Mouse (Mus musculus) urinary bladder, postnatal 4 days (tissue): ENCODE results near the gene Gm17655.
"Not testable (repeated sequence)": the region's sequence is repeated elsewhere in the genome, so short reads cannot be mapped to it uniquely, and the experiment has no call there.

ENCODE experiments used
- DNase-seq, 2 experiments: peaks; one replicate each; pipeline ENCODE4 v3.0.0; 2021 to 2022; ENCODE audit warnings: low spot score in 2 of 2

Gm17655 gene

GRCm38 (mm10) chr5:110072413-110072812 is at the start of gene Gm17655:
Gene Gm17655 (minus strand): TSS chr5:110072513.
- DNase-seq: not testable (repeated sequence)

GRCm38 (mm10) chr5:110109991-110110441 is 37.7 kb upstream of the Gm17655 start, which contains the start of gene Zfp605:
Gene Zfp605 (plus strand): TSS chr5:110110092.
- peak; percentile 79 to 89 for DNase-seq

- no peak for DNase-seq
Observed at GRCm38 (mm10) chr5:110108305-110108628, 36.0 kb upstream of the Gm17655 start.

- DNase-seq: peak; percentile 95 to 97
Observed at GRCm38 (mm10) chr5:110107581-110108304, 35.4 kb upstream of the Gm17655 start, which contains the start of gene Gtpbp6. Gene Gtpbp6 (minus strand): TSS chr5:110108197.

GRCm38 (mm10) chr5:110106901-110107564 is 34.7 kb upstream of the Gm17655 start:
- DNase-seq: peak in 1 of 2 experiments; percentile 48

GRCm38 (mm10) chr5:110106140-110106871 is 34.0 kb upstream of the Gm17655 start:
- no peak for DNase-seq

GRCm38 (mm10) chr5:110104616-110105380 is 32.5 kb upstream of the Gm17655 start:
- DNase-seq: no peak

- DNase-seq: no peak
Observed at GRCm38 (mm10) chr5:110103901-110104615, 31.7 kb upstream of the Gm17655 start.

- DNase-seq: no peak
Observed at GRCm38 (mm10) chr5:110102853-110103625, 30.7 kb upstream of the Gm17655 start.

GRCm38 (mm10) chr5:110102429-110102828 is 30.1 kb upstream of the Gm17655 start:
- DNase-seq: no peak

- no peak for DNase-seq
Observed at GRCm38 (mm10) chr5:110101716-110102347, 29.5 kb upstream of the Gm17655 start.

- no peak for DNase-seq
Observed at GRCm38 (mm10) chr5:110100921-110101631, 28.8 kb upstream of the Gm17655 start.

- DNase-seq: no peak
Observed at GRCm38 (mm10) chr5:110099656-110100580, 27.6 kb upstream of the Gm17655 start, which contains the start of gene Plcxd1. Gene Plcxd1 (plus strand): TSS chr5:110099969.

GRCm38 (mm10) chr5:110098991-110099477 is 26.7 kb upstream of the Gm17655 start:
- no peak for DNase-seq

- DNase-seq: no peak
Observed at GRCm38 (mm10) chr5:110094847-110095213, 22.5 kb upstream of the Gm17655 start.

- DNase-seq: peak; percentile 63 to 79
Observed at GRCm38 (mm10) chr5:110094030-110094846, 21.9 kb upstream of the Gm17655 start, which contains the start of gene Gm35315. Gene Gm35315 (minus strand): TSS chr5:110094420.

GRCm38 (mm10) chr5:110091546-110091945 is 19.2 kb upstream of the Gm17655 start:
- no peak for DNase-seq
